Mouse (Mus musculus) kidney, postnatal 36 days (tissue): ENCODE results near the gene Zfp69.

Source experiments
- DNase-seq, 2 experiments: peaks; one replicate each; pipeline ENCODE4 v3.0.0; 2021 to 2022; ENCODE audit warnings: mixed read lengths in 2 of 2

Zfp69 gene

GRCm38 (mm10) chr4:120885208-120886120 lies 66.0 kb downstream of the Zfp69 start:
- peak in 1 of 2 experiments; percentile 11 for DNase-seq

- no peak for DNase-seq
Observed at GRCm38 (mm10) chr4:120882002-120882625, 69.4 kb downstream of the Zfp69 start.

GRCm38 (mm10) chr4:120880731-120881432 lies 70.6 kb downstream of the Zfp69 start:
- no peak for DNase-seq
